Mouse (Mus musculus) liver, embryonic 14.5 days (tissue): ENCODE results near the gene Mcts2.

Experiments
- CTCF ChIP-seq: IDR thresholded peaks from 2 replicates; pipeline ENCODE4 v1.5.1; 2016; ENCODE audit warnings: antibody characterized with exemption, low read depth, control low read depth
- EP300 ChIP-seq: IDR thresholded peaks from 2 replicates; pipeline ENCODE4 v1.6.1; 2016; ENCODE audit warnings: antibody characterized with exemption, low read depth

- no peak for TF ChIP-seq CTCF
- no peak for TF ChIP-seq EP300
Observed at GRCm38 (mm10) chr2:152727795-152728510, 41.1 kb downstream of the Mcts2 start.
